Mouse (Mus musculus) CH12.LX (cell line): Measurements from ENCODE around the gene Ciapin1.

Source experiments
- CTCF ChIP-seq, 2 experiments: IDR thresholded peaks in 1 of 2; conservative IDR thresholded peaks in 1 of 2; 2 replicates each; pipeline ENCODE4 v1.5.1; 2011 to 2012; ENCODE audit warnings: low read depth in 2 of 2, low read length in 2 of 2, improper control_type of control experiment in 1 of 2, inconsistent platforms in 1 of 2, mild to moderate bottlenecking in 1 of 2, moderate library complexity in 1 of 2
- TBP ChIP-seq: conservative IDR thresholded peaks from 2 replicates; pipeline ENCODE4 v1.6.1; 2011; ENCODE audit warnings: low read depth, low read length, improper control_type of control experiment
- ZKSCAN1 ChIP-seq: IDR thresholded peaks from 2 replicates; pipeline ENCODE4 v1.6.1; 2012; ENCODE audit warnings: low read depth, inconsistent platforms, low read length, improper control_type of control experiment, borderline replicate concordance

GRCm38 (mm10) chr8:94875096-94875870, 37.1 kb upstream of the Ciapin1 start:
- TF ChIP-seq ZKSCAN1 (no peak), TBP (no peak), CTCF (conservative IDR thresholded peaks at IDR 0.05 in 1 of 2, IDR thresholded peaks at IDR 0.05 in 1 of 2; ENCODE audit: low read depth in 2 of 2, low read length in 2 of 2) (no peak)
